Mouse (Mus musculus) ES-Bruce4 (cell line): ENCODE data around the gene Prdx2.

Experiments
- CTCF ChIP-seq: IDR thresholded peaks from one replicate; pipeline ENCODE4 v1.8.1; 2011; ENCODE audit warnings: low read depth, low read length
- POLR2A ChIP-seq: IDR thresholded peaks from one replicate; pipeline ENCODE4 v1.8.1; 2011; ENCODE audit warnings: low read length; ENCODE audit not compliant: insufficient read depth

DNA sequence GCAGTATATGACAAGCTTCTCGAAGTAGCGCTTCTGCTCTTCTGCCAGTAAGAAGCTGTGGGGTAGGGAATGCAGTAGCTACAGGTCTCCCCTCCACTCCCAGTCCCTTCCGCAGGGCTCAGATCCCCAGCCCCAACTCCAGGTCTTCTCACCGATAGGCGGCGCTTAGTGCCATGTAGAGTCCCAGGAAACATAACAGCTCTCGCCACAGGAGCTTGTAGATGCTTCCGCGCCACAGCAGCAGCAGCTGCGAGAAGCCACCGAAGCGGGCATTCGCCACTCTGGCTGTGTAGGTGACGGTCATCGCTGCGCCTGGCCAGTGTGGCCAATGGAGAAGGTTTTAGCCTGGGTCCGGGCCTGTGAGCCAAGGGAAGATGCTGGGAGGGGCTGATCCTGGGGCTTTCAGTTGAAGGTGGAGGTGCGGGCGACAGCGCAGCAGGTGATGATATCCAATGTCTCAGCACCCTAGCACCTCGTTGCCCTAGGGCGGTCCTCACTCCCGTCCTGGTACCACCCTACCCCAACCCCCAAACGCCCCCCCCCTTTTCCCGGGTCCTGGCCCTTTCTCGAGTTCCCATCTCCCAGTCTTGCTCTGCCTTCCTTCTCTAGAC, 43.9 kb downstream of the Prdx2 start:
- TF ChIP-seq CTCF (peak; percentile 85), POLR2A (no peak)
